Mouse (Mus musculus) C2C12 (cell line): Measurements from ENCODE around the gene Ccdc141.

ENCODE experiments used
- CEBPB ChIP-seq: IDR thresholded peaks from one replicate; pipeline ENCODE4 v1.6.1; 2011; ENCODE audit warnings: low read depth, mild to moderate bottlenecking, control low read depth, moderate library complexity
- CTCF ChIP-seq: IDR thresholded peaks from one replicate; pipeline ENCODE4 v1.5.1; 2011; ENCODE audit not compliant: control insufficient read depth, insufficient read depth, insufficient read length
- FOSL1 ChIP-seq: IDR thresholded peaks from one replicate; pipeline ENCODE4 v1.8.0; 2011; ENCODE audit warnings: mild to moderate bottlenecking, low read length; ENCODE audit not compliant: poor library complexity, insufficient read depth, severe bottlenecking
- MAX ChIP-seq: IDR thresholded peaks from one replicate; pipeline ENCODE4 v1.6.1; 2011; ENCODE audit warnings: mild to moderate bottlenecking, control low read depth
- MYOD1 ChIP-seq: IDR thresholded peaks from one replicate; pipeline ENCODE4 v1.6.1; 2011; ENCODE audit warnings: low read depth; ENCODE audit not compliant: control insufficient read depth, insufficient read length
- MYOG ChIP-seq: IDR thresholded peaks from one replicate; pipeline ENCODE4 v1.6.1; 2011; ENCODE audit not compliant: control insufficient read depth, insufficient read length; ENCODE audit errors: extremely low read depth
- USF1 ChIP-seq: IDR thresholded peaks from one replicate; pipeline ENCODE4 v1.6.1; 2011; ENCODE audit warnings: low read depth, mild to moderate bottlenecking, control low read depth, moderate library complexity

DNA sequence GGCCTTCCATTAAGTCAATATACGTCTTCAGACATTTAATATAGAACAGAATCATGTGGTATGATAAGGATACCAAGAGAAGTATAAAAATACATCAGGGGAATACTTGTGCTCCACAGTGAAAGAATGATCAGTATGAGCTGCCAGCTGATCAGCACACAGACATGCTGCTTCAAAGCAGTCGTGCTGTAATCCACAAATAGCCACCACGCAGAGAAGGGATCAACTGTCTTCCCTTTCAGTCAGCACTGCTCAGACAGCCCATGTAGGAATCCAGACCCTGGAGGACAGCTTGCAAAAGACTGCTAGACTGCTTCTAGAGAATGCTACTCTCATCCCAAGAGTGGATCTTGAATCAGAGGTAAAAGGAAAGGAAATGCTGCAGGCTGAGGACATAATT, 127.5 kb downstream of the Ccdc141 start:
- TF ChIP-seq USF1 (no peak), CTCF (no peak), MYOG (no peak), MAX (no peak), FOSL1 (no peak), CEBPB (no peak), MYOD1 (no peak)
